Mouse (Mus musculus): ENCODE results near the gene St8sia2.
"Not testable (repeated sequence)": the region's sequence is repeated elsewhere in the genome, so short reads cannot be mapped to it uniquely, and the experiment has no call there.

The St8sia2 gene

DNA sequence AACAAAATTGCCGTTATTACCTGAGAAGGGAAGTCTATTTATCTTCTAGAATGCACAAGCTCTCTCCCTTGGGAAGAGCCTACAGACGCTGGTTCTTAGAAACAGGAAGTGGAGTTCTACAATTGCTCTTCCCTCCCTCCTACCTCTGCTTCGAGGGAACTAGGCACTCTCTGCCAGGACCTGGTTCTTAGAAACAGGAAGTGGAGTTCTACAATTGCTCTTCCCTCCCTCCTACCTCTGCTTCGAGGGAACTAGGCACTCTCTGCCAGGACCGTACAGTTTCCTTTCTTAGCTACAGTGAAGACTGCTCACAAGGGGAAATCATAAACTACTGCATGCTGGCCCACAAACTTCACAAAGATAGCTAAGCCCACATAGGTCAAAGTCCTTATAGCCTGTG is 41.3 kb downstream of the St8sia2 start:
- not testable (repeated sequence) for DNase-seq (ENCODE audit: low spot score)

DNA sequence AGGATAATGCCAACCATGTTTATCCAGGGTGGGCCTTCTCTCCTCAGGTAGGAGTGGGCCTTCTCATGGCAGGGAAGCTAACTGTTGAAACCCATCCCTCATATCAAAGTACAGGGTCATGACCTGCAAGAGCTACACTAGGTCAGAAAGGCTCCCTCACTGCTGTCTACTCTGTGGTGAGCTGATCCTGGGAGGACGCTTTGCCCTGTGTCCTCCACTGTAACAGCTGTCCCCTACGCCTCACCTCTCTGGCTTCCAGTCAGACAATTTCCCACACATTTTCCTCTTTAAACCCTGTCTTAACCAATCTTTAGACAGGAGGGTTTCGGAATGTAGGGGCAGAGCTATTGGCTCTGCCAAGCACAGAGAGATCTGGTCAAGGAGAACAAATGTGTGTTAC is 48.3 kb downstream of the St8sia2 start:
- no peak for DNase-seq (ENCODE audit: low spot score)

- no peak for DNase-seq (ENCODE audit: low spot score)
Observed at GRCm38 (mm10) chr7:73962431-73962830, 51.1 kb downstream of the St8sia2 start.

DNA sequence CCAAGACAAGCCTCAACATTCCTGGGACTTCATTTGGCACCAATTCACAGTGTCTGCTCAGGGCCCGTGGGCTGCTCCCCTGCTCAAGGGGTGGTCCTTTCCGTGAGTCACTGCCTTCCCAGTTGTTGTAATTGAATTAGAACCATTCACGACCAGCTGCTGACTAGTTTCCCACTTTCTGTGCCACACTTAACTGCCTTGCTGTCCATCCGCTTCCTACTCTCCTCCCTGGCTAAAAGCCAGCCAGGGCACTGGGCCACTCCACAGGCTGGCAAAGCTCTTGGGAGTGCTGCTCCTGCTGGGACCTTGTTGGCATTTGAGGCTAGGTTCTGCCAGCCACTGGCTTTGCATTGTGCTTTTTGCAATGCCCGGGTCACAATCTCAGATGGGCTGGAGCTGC is 59.0 kb downstream of the St8sia2 start:
- no peak for DNase-seq (ENCODE audit: low spot score)

GRCm38 (mm10) chr7:73953131-73953530 is 60.4 kb downstream of the St8sia2 start:
- DNase-seq (ENCODE audit: low spot score) = no peak

GRCm38 (mm10) chr7:73941640-73942039 is 71.8 kb downstream of the St8sia2 start:
- no peak for DNase-seq (ENCODE audit: low spot score)

GRCm38 (mm10) chr7:73939236-73939635 is 74.3 kb downstream of the St8sia2 start:
- DNase-seq (ENCODE audit: low spot score) = no peak

DNA sequence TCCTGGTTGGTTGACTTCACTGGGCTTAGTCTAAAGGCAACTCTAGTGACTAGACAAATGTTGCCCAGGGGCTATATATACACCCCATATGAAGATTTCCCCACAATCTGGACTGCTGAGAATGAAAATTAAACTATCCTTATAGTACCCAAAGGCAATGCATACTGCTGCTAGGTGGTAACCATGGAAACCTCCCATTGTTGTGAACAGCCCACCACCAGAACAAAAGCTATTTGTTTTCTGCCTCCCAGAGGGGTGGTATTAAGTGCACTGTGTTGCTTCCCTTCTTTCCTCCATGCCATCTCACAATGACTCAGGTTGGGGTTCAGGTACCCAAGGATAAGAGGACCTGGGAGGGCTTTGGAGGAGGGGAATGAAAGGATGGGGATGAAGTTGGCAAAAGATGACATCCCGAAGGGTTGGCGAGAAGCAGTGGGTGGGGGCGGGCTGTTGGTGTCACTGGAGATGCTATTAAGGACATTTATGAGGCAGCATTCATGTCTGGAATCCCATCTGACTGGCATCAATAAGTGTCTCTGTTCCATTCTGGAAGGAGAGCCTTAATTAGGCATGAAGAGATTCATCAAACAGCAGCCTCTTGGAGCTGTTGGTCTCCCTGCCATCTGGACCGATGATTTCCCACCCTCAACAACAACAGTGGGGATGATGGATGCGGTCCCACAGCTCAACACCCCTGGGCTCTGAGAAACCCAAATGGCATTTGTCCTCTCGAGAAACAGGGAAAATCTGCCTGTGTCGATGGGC is 75.3 kb downstream of the St8sia2 start:
- DNase-seq (ENCODE audit: low spot score) = no peak

GRCm38 (mm10) chr7:73936119-73936518 is 77.4 kb downstream of the St8sia2 start:
- DNase-seq (ENCODE audit: low spot score) = no peak

- DNase-seq (ENCODE audit: low spot score) = no peak
Observed at GRCm38 (mm10) chr7:73935703-73936102, 77.8 kb downstream of the St8sia2 start.

DNA sequence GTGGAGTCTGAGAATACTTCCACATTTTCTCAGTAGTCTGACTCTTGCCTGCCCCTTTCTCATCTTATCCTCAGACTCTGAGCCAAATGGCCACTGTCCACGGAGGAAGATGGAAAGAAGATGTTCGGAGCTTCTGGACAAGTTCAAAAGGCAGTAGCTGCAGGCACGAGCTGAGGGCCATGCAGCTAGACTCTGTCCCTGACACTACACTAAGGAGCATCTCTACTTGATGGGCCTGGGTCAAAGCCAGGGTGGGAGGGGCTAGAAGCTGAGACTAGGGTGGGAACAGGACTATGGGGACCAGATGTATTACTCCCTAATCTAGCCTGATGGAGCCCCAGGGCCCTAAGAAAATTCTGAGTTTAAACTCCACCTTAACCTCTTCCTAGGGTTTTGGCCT is 80.5 kb downstream of the St8sia2 start:
- DNase-seq (ENCODE audit: low spot score) = no peak

DNA sequence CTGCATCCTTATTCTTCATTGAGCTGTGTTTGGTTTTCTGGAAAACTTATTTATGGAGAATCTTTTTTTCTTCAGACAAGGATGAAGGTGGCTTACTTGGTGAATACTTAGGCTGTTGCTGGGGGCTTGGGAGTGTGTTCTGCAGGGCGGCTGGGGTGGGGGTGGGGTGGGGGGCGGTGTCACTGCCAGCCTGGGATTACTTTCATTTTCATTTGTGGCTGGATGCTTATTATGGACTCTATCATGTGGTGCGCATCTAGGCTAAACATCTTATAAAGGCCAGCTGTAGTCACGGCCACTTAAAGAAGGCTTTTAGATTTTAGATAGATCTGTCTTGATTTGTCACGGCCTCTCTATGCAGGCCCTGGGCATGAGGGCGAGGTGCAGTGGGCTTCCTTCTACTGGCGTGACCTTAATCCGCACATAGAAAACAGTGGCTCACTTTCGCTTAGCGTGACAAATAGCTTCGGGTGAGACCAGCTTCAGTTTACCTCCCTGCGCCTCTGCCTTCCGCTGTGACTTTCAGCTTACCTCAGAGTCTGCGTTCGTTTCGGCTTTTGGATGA is 92.5 kb downstream of the St8sia2 start:
- DNase-seq (ENCODE audit: low spot score) = no peak

- DNase-seq (ENCODE audit: low spot score) = no peak
Observed at GRCm38 (mm10) chr7:73917633-73918311, 95.7 kb downstream of the St8sia2 start.

DNA sequence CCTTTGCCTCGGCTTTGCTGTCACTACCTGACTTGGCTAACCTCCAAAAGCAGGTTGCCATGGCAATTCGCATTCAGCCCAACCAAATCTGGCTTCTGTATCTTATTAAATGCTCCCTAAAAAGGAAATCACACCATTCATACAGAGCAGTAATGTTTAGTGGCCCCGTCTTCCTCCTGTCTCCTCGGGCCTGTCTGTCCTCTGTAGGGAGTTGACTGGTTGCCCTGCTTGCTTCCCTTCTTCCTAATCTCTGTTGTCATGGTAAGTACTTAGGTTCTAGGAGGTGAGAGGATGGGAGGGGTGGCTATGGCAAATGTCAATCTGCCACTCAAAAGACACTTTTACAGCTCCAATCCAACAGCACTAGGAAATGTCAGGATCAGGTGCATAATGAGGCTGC is 101.6 kb downstream of the St8sia2 start:
- DNase-seq (ENCODE audit: low spot score) = no peak

GRCm38 (mm10) chr7:73910843-73911242 is 102.6 kb downstream of the St8sia2 start:
- no peak for DNase-seq (ENCODE audit: low spot score)

DNA sequence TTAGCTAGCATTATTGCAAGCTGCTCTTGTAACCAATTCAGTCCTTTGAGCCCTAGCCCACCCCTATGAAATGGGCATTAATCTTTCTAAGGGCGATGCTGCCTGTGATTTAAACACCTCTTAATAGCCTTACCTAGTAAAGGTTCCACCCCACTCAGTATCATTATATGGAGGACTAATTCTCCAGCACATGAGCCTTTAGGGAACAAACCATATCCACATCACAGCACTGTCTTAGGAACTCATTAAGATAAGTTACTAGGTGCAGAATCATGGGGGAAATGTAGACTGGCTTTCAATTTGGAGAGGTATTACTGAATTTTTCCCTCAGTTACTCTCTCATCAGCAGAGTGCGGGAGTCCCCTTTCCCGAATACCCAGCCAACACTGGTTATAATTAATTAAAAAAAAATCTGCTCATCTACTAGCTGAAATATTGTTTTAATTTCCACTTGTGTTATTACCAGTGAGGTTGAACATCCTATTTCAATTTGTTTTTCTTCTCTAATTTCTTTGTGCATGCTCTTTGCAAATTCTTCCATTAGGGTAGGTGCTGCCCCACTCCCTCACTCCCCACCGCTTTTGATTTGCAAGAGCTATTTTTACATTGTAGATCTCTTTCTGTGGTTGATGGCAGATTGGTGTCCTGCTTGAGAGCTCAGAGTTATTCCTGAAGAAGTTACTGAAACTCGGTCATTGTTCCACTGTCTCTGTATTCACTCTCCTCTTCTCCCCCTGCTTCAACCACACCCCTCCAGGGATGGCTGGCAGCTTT is 103.9 kb downstream of the St8sia2 start:
- DNase-seq (ENCODE audit: low spot score) = no peak

GRCm38 (mm10) chr7:73894506-73894905 is 119.0 kb downstream of the St8sia2 start:
- DNase-seq (ENCODE audit: low spot score) = no peak

GRCm38 (mm10) chr7:73891830-73892229 is 121.7 kb downstream of the St8sia2 start:
- no peak for DNase-seq (ENCODE audit: low spot score)

- DNase-seq (ENCODE audit: low spot score) = no peak
Observed at GRCm38 (mm10) chr7:73890891-73891610, 122.4 kb downstream of the St8sia2 start.

- no peak for DNase-seq (ENCODE audit: low spot score)
Observed at GRCm38 (mm10) chr7:73890466-73890865, 123.0 kb downstream of the St8sia2 start.

Data from urinary bladder, postnatal 10 days (tissue).